8 mouse cellular contexts compared by ENCODE assay signal in the genomic region with DNA sequence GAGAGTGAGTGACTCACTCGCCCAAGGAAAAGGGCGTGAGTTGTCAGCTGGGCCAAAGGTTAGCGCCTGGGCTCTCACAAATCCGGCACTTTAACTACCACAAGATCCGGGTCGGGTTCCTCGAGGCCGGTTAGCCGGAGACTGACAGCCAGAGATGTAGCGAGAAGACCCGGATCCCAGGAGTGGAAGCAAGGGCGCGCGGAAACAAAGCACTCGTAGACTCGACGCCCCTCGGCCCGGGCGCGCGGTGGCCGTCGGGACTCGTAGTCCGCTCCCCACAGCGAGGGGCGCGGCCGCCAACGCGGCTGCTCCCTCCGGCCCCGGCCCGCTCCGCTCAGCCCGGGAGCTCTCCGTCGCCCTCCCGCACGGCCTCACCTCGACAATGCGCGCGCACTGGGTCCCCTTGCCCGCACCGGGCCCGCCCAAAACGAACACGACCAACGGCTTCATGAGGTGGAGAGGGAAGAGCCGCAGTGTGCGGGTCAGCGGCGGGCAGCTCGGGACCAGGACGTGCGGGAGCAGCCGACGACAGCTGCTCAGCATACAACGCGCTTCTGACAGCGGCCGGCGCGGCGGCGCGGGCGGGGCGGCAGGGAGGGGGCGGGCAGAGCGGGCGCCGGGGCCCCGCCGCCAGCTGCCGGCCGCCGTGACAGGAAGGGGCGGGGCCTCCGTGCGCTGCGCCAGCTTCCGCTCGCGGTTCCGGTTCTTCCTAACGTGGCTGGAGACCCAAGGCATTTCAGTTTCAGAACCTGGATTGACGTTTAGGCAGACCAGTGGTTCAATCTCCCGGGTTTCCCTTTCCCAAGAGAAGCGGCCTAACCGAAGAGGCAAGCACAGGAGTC. TPM values are rescaled to one million over a fixed set of nuclear protein-coding genes. Genes with fewer than 3 reads are reported as not detected.
DNase-seq lines count a peak whose midpoint lies in the region; ATAC-seq and TF ChIP-seq lines count a peak whose summit lies in the region.

Gene Cmpk1 (minus strand): TSS at position 651 of the 842 bp plus-strand sequence.

- H3K27me3 ChIP-seq in hindbrain, postnatal 0 days (ENCODE audit: insufficient read depth, low read length), result no peaks in the 10 kb centered on the region; the same call in 1 of the 2 replicates

- no peak for TF ChIP-seq CTCF in hindbrain, postnatal 0 days (IDR thresholded peaks at IDR 0.05; ENCODE audit: low read depth)

- H3K4me1 ChIP-seq in hindbrain, postnatal 0 days (ENCODE audit: insufficient read depth, low read length), result no peaks in the 10 kb centered on the region

- ATAC-seq in activated CD4-positive, CD25-positive, alpha-beta regulatory T cell, adult 4 months, result peak; percentile 79
- ATAC-seq in common myeloid progenitor, adult 5-6 weeks (replicated peaks; ENCODE audit: low read depth, poor library complexity, severe bottlenecking), result peak; percentile 75
- ATAC-seq in hindbrain, postnatal 0 days, result peak; percentile 98

- H3K36me3 ChIP-seq in hindbrain, postnatal 0 days (ENCODE audit: insufficient read depth, low read length), result no peaks in the 10 kb centered on the region

- DNase-seq in gastrocnemius, adult 8-10 months (ENCODE audit: low spot score in 2 of 2), result peak; percentile 68 to 76
- peak; percentile 93 for DNase-seq in hindbrain, postnatal 0 days (ENCODE audit: low spot score)
- peak; percentile 85 to 88 for DNase-seq in left cerebral cortex, adult 18-20 months (ENCODE audit: low spot score in 2 of 2)
- peak; percentile 90 to 92 for DNase-seq in lung, postnatal 4 days
- DNase-seq in retina, postnatal 7 days (ENCODE audit: low read depth, low spot score), result peak; percentile 70
- DNase-seq in urinary bladder, adult 18-20 months (ENCODE audit: low spot score in 2 of 2), result peak; percentile 73 to 74

- 1% methylated on average over 92 of the region's 93 CpGs for WGBS in hindbrain, postnatal 0 days

- H3K4me2 ChIP-seq in hindbrain, postnatal 0 days (ENCODE audit: low read depth, low read length), result peak within 1 kb of the TSS; percentile 85

- H3K9ac ChIP-seq in hindbrain, postnatal 0 days (replicated peaks; ENCODE audit: low read length), result peak within 1 kb of the TSS; percentile 93

- no peaks in the 10 kb centered on the region for H3K9me3 ChIP-seq in hindbrain, postnatal 0 days (ENCODE audit: low read length)

- peak within 1 kb of the TSS; percentile 100 for H3K27ac ChIP-seq in hindbrain, postnatal 0 days

- H3K4me3 ChIP-seq in hindbrain, postnatal 0 days (ENCODE audit: low read length), result peak within 1 kb of the TSS; percentile 87

RNA-seq across cellular contexts. Expression of gene Cmpk1, which starts in this region (rescaled TPM):
- polyA plus RNA-seq in activated CD4-positive, CD25-positive, alpha-beta regulatory T cell, adult 4 months (2017; shearing (Covaris generic)), result 10 to 100 TPM; 81.9 to 83.6 TPM
- total RNA-seq in common myeloid progenitor, adult 5-6 weeks (2017), result 177 and 188 TPM in 2 replicates
- 10 to 100 TPM; 16.5 to 20.5 (median 18.4) TPM for total RNA-seq in gastrocnemius, adult 8-10 months (2022)
- 68.0 and 70.3 TPM in 2 replicates for total RNA-seq in hindbrain, postnatal 0 days (2014; rRNA removed)
- 199 and 204 TPM in 2 replicates for polyA plus RNA-seq in hindbrain, postnatal 0 days (2015; fragmentation: Nextera tagmentation; extraction: Ambion mirVana)
- total RNA-seq in left cerebral cortex, adult 18-20 months (2021), result 10 to 100 TPM; 68.2 to 79.4 TPM

Comparison
In these comparisons a context has a peak if more than half of its experiments do, and no peak if none do; other contexts are left out.
1. Peak in every context shown above with its lines: DNase-seq, ATAC-seq, H3K4me3 ChIP-seq and H3K27ac ChIP-seq.